Mouse (Mus musculus): ENCODE data around the gene Cpeb3. TPM values are rescaled to one million over a fixed set of nuclear protein-coding genes. Genes with fewer than 3 reads are reported as not detected.

The Cpeb3 gene
- polyA plus RNA-seq (2012), result 7.6 and 10.1 TPM in 2 replicates

GRCm38 (mm10) chr19:37208176-37208755, at the start of gene Cpeb3:
Cpeb3 (minus strand) TSS chr19:37208601.
- Histone ChIP-seq H3K36me3 (ENCODE audit: control insufficient read depth) (peaks cover 54% of the 10 kb centered on the region), H3K4me1 (ENCODE audit: control insufficient read depth) (peaks cover 70% of the 10 kb centered on the region), H3K27me3 (ENCODE audit: control insufficient read depth) (no peaks in the 10 kb centered on the region), H3K4me3 (replicated peaks) (peak within 1 kb of the TSS; percentile 74), H3K9me3 (ENCODE audit: control insufficient read depth, low read length) (no peaks in the 10 kb centered on the region)
- TF ChIP-seq GATA1 (IDR thresholded peaks at IDR 0.05; ENCODE audit: low read length) (no peak), TAL1 (IDR thresholded peaks at IDR 0.05; ENCODE audit: low read length) (no peak)

GRCm38 (mm10) chr19:37255321-37255720, 46.9 kb upstream of the Cpeb3 start:
- H3K36me3 ChIP-seq (ENCODE audit: control insufficient read depth), result no peaks in the 10 kb centered on the region

GRCm38 (mm10) chr19:37252104-37252503, 43.7 kb upstream of the Cpeb3 start:
- no peaks in the 10 kb centered on the region for H3K36me3 ChIP-seq (ENCODE audit: control insufficient read depth)
- no peaks in the 10 kb centered on the region; the same call in 1 of the 2 replicates for H3K9me3 ChIP-seq (ENCODE audit: control insufficient read depth, low read length)
- peaks cover 14% of the 10 kb centered on the region for H3K4me1 ChIP-seq (ENCODE audit: control insufficient read depth)
- H3K4me3 ChIP-seq (replicated peaks), result no peak overlapping the region
- TF ChIP-seq GATA1 (IDR thresholded peaks at IDR 0.05; ENCODE audit: low read length) (peak; percentile 42; the same call in 1 of the 2 replicates), TAL1 (IDR thresholded peaks at IDR 0.05; ENCODE audit: low read length) (no peak)
- peaks cover 27% of the 10 kb centered on the region for H3K27me3 ChIP-seq (ENCODE audit: control insufficient read depth)

More at GRCm38 (mm10) chr19:37255321-37255720, 46.9 kb upstream of the Cpeb3 start:
- Histone ChIP-seq H3K27me3 (ENCODE audit: control insufficient read depth) (peaks cover 8% of the 10 kb centered on the region), H3K4me3 (replicated peaks) (no peak overlapping the region), H3K4me1 (ENCODE audit: control insufficient read depth) (peaks cover 11% of the 10 kb centered on the region), H3K9me3 (ENCODE audit: control insufficient read depth, low read length) (no peaks in the 10 kb centered on the region; the same call in 1 of the 2 replicates)
- TF ChIP-seq TAL1 (IDR thresholded peaks at IDR 0.05; ENCODE audit: low read length), result no peak
- TF ChIP-seq GATA1 (IDR thresholded peaks at IDR 0.05; ENCODE audit: low read length), result no peak

- H3K4me3 ChIP-seq (replicated peaks), result no peak overlapping the region
- peaks cover 10% of the 10 kb centered on the region for H3K9me3 ChIP-seq (ENCODE audit: control insufficient read depth, low read length)
- TF ChIP-seq GATA1 (IDR thresholded peaks at IDR 0.05; ENCODE audit: low read length) (no peak), TAL1 (IDR thresholded peaks at IDR 0.05; ENCODE audit: low read length) (no peak)
- no peaks in the 10 kb centered on the region for H3K36me3 ChIP-seq (ENCODE audit: control insufficient read depth)
- H3K27me3 ChIP-seq (ENCODE audit: control insufficient read depth), result peaks cover 30% of the 10 kb centered on the region
- H3K4me1 ChIP-seq (ENCODE audit: control insufficient read depth), result peaks cover 14% of the 10 kb centered on the region
These were observed 39.8 kb upstream of the Cpeb3 start for GRCm38 (mm10) chr19:37248199-37248598.

DNA sequence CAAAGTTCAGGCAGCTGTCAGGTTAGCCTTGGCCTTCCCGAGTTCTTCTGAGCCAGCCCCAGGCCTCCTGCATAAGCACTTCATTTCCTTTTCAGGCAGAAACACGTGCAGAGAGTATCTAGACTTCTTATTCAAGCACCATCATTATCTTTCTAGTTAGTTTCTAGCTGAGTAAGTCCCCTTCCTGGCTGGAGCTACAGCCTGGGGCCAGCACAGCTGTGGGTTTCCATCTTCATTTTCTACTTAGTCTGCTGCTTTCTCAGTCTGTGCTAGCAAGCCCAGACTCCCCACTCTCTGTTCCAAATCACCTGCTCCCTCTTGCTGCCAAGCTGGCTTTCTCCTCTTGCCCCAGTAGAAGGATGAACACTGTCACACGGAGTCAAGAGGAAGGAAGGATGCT, 38.5 kb upstream of the Cpeb3 start:
- TF ChIP-seq GATA1 (IDR thresholded peaks at IDR 0.05; ENCODE audit: low read length), result no peak
- TF ChIP-seq TAL1 (IDR thresholded peaks at IDR 0.05; ENCODE audit: low read length), result no peak
- Histone ChIP-seq H3K27me3 (ENCODE audit: control insufficient read depth) (peaks cover 29% of the 10 kb centered on the region), H3K4me1 (ENCODE audit: control insufficient read depth) (peaks cover 12% of the 10 kb centered on the region), H3K9me3 (ENCODE audit: control insufficient read depth, low read length) (peaks cover 10% of the 10 kb centered on the region), H3K4me3 (replicated peaks) (no peak overlapping the region), H3K36me3 (ENCODE audit: control insufficient read depth) (no peaks in the 10 kb centered on the region)

DNA sequence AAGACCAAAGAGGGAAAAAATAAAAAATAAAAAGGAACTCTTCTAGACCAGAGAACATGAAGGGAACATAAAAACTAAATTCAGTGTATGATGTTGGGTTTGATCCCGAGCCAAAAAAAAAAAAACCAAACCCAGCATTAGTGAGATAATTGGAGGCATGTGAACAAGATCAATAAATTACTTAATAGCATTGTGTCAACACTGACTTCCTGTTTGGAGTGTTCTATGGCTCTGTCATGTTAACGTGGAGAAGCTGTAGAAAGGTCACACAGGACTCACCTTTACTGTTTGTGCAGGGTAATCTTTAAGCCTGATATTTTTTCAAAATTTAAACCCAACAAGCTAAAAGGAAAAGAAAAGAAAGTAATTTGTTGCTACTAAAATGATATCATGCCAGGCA, 34.3 kb upstream of the Cpeb3 start:
- Histone ChIP-seq H3K9me3 (ENCODE audit: control insufficient read depth, low read length) (peaks cover 10% of the 10 kb centered on the region), H3K27me3 (ENCODE audit: control insufficient read depth) (peaks cover 15% of the 10 kb centered on the region), H3K4me1 (ENCODE audit: control insufficient read depth) (peaks cover 46% of the 10 kb centered on the region), H3K36me3 (ENCODE audit: control insufficient read depth) (peaks cover 3% of the 10 kb centered on the region; the same call in 1 of the 2 replicates), H3K4me3 (replicated peaks) (no peak overlapping the region)
- TF ChIP-seq GATA1 (IDR thresholded peaks at IDR 0.05; ENCODE audit: low read length) (no peak), TAL1 (IDR thresholded peaks at IDR 0.05; ENCODE audit: low read length) (no peak)

DNA sequence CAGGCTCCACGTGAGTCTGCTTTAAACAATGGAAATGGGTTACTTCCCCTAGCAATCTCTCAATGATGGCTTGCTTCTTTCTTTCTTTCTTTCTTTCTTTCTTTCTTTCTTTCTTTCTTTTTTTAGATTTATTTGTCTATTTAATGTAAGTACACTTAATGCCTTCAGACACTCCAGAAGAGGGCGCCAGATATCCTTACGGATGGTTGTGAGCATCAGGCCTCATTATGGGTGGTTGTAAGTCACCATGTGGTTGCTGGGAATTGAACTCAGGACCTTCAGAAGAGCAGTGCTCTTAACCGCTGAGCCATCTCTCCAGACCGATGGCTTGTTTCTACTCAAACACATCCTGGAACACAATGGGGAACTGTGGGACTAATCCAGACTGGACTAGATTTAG, 32.8 kb upstream of the Cpeb3 start:
- H3K27me3 ChIP-seq (ENCODE audit: control insufficient read depth), result peaks cover 6% of the 10 kb centered on the region
- peaks cover 3% of the 10 kb centered on the region; the same call in 1 of the 2 replicates for H3K36me3 ChIP-seq (ENCODE audit: control insufficient read depth)
- H3K4me1 ChIP-seq (ENCODE audit: control insufficient read depth), result peaks cover 61% of the 10 kb centered on the region
- H3K9me3 ChIP-seq (ENCODE audit: control insufficient read depth, low read length), result peaks cover 10% of the 10 kb centered on the region
- TF ChIP-seq GATA1 (IDR thresholded peaks at IDR 0.05; ENCODE audit: low read length) (no peak), TAL1 (IDR thresholded peaks at IDR 0.05; ENCODE audit: low read length) (no peak)
- no peak overlapping the region for H3K4me3 ChIP-seq (replicated peaks)

- Histone ChIP-seq H3K36me3 (ENCODE audit: control insufficient read depth) (peaks cover 19% of the 10 kb centered on the region), H3K9me3 (ENCODE audit: control insufficient read depth, low read length) (peaks cover 2% of the 10 kb centered on the region; the same call in 1 of the 2 replicates), H3K4me3 (replicated peaks) (peak overlapping the region; percentile 7), H3K4me1 (ENCODE audit: control insufficient read depth) (peaks cover 78% of the 10 kb centered on the region), H3K27me3 (ENCODE audit: control insufficient read depth) (peaks cover 9% of the 10 kb centered on the region)
- TF ChIP-seq TAL1 (IDR thresholded peaks at IDR 0.05; ENCODE audit: low read length) (no peak), GATA1 (IDR thresholded peaks at IDR 0.05; ENCODE audit: low read length) (no peak)
These were observed 30.7 kb upstream of the Cpeb3 start for GRCm38 (mm10) chr19:37239096-37239495.

DNA sequence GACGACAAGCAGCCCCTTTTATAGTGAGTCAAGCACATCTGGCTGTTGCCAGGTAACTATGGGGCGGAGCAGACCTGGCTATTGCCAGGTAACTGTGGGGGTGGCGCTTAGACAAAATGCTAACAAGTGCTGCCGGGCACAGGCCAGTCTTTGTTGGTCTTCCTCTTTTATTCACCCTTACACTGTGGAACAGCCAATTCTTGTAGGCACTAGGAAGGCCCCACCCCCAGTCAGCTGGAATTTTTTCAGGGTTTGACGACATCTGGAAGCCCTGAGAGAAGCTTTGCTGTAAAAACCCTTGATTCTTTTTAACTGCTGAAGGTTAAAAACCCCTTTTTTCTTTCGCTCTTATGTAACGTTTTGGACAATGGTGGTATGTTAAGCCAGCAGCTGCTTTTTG, 30.2 kb upstream of the Cpeb3 start:
- H3K36me3 ChIP-seq (ENCODE audit: control insufficient read depth), result peaks cover 20% of the 10 kb centered on the region
- peak overlapping the region; percentile 64 for H3K4me3 ChIP-seq (replicated peaks)
- peaks cover 81% of the 10 kb centered on the region for H3K4me1 ChIP-seq (ENCODE audit: control insufficient read depth)
- peaks cover 13% of the 10 kb centered on the region for H3K27me3 ChIP-seq (ENCODE audit: control insufficient read depth)
- TF ChIP-seq TAL1 (IDR thresholded peaks at IDR 0.05; ENCODE audit: low read length) (no peak), GATA1 (IDR thresholded peaks at IDR 0.05; ENCODE audit: low read length) (no peak)
- no peaks in the 10 kb centered on the region for H3K9me3 ChIP-seq (ENCODE audit: control insufficient read depth, low read length)
